Mouse (Mus musculus): ENCODE data around the gene Gm21560. TPM values are rescaled to one million over a fixed set of nuclear protein-coding genes. Genes with fewer than 3 reads are reported as not detected.
"Not testable (repeated sequence)": the region's sequence is repeated elsewhere in the genome, so short reads cannot be mapped to it uniquely, and the experiment has no call there.

Gene Gm21560
- not detected in 2 replicates for polyA plus RNA-seq (2015; fragmentation: Nextera tagmentation; extraction: Ambion mirVana)

DNA sequence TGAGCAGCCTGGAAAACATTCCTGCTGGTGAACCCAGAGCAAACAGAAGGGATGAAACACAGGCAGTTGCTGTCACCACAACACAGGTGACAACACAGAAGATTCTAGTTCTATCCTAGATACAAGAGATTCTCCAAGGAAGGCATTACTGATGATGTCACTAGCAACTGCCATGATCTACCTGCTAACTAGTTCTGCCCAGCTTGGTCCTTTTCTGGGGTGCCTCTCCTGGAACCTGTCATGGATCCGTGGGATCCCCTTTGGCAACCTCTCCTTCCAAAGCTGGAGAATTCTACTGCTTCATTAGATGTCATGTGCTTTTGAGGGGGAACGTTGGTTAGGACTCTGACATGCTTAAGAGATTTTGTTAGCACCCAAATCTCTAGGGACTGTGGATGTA is at the start of gene Gm21560:
Gm21560 (minus strand) TSS at position 101 of the 400 bp plus-strand sequence.
- not testable (repeated sequence) for H3K36me3 ChIP-seq; ATAC-seq; H3K9me3 ChIP-seq; H3K4me1 ChIP-seq (replicated peaks); H3K27ac ChIP-seq; H3K9ac ChIP-seq (replicated peaks); H3K4me3 ChIP-seq (replicated peaks); H3K4me2 ChIP-seq (replicated peaks); H3K27me3 ChIP-seq
- WGBS = 72% methylated on average over 2 of the region's 2 CpGs

DNA sequence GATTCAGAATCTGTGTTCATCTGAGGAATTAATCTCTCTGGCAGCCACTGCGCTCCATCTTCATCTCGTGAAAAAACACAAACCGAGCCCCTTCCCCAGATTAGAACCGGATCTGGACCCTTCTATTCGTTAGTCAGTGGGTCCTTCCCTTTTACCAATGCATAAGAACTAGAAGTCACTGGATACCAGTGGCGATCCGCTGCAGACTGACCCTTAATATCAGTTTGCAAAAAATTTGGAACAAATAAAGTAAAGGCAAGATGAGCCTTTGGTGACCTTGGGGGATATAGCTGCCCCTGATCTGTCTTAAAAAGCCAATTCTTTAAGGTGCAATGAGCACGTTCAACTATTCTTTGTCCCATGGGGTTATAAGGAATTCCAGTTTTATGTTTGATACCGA is 55.6 kb downstream of the Gm21560 start:
- H3K36me3 ChIP-seq; H3K4me1 ChIP-seq (replicated peaks); H3K4me2 ChIP-seq (replicated peaks); H3K27me3 ChIP-seq; ATAC-seq; H3K4me3 ChIP-seq (replicated peaks); H3K27ac ChIP-seq; H3K9ac ChIP-seq (replicated peaks); H3K9me3 ChIP-seq: not testable (repeated sequence)
- WGBS = 78% methylated on average over 5 of the region's 9 CpGs

DNA sequence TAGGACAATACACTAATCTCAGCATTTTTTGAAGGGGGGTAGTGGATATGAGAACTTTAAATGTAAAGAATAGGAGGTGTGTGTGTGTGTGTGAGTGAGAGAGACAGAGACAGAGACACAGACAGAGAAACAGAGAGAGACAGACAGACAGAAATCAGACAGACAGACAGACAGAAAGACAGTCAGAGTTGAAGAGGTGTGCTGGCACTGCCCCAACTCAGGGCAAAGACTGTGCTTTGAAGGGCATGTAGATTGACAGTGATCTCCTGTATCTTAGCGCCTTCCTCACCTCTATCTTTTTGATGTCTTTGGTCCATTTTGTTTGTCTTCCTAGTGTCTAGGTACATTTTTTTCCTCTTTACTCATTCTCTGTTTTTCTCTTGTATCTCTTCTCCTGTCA is 58.0 kb downstream of the Gm21560 start:
- H3K27me3 ChIP-seq; H3K9ac ChIP-seq (replicated peaks); H3K27ac ChIP-seq; H3K9me3 ChIP-seq; H3K36me3 ChIP-seq; H3K4me3 ChIP-seq (replicated peaks); H3K4me1 ChIP-seq (replicated peaks); H3K4me2 ChIP-seq (replicated peaks); ATAC-seq: not testable (repeated sequence)
- 82% methylated on average over 1 of the region's 1 CpGs for WGBS

Other genes with a start within 250 kb of the Gm21560 start
- not detected in 2 replicates for gene Gm3453, start 240.2 kb downstream of the Gm21560 start, polyA plus RNA-seq (2015; fragmentation: Nextera tagmentation; extraction: Ambion mirVana)
- not detected in 2 replicates for gene Gm6337, start 161.0 kb downstream of the Gm21560 start, polyA plus RNA-seq (2015; fragmentation: Nextera tagmentation; extraction: Ambion mirVana)
- gene Gm8206, start 125.3 kb downstream of the Gm21560 start, polyA plus RNA-seq (2015; fragmentation: Nextera tagmentation; extraction: Ambion mirVana) = 2.0 and 3.0 TPM in 2 replicates
- gene Gm3468, start 110.6 kb downstream of the Gm21560 start, polyA plus RNA-seq (2015; fragmentation: Nextera tagmentation; extraction: Ambion mirVana) = 3.3 and 3.7 TPM in 2 replicates
- gene Gm3476, start 93.5 kb downstream of the Gm21560 start, polyA plus RNA-seq (2015; fragmentation: Nextera tagmentation; extraction: Ambion mirVana) = not detected in 2 replicates
- 4.9 and 5.0 TPM in 2 replicates for gene Gm3411, start 68.0 kb upstream of the Gm21560 start, polyA plus RNA-seq (2015; fragmentation: Nextera tagmentation; extraction: Ambion mirVana)
- not detected in 2 replicates for gene Gm21103, start 85.6 kb upstream of the Gm21560 start, polyA plus RNA-seq (2015; fragmentation: Nextera tagmentation; extraction: Ambion mirVana)
- gene Gm3618, start 124.4 kb upstream of the Gm21560 start, polyA plus RNA-seq (2015; fragmentation: Nextera tagmentation; extraction: Ambion mirVana) = not detected in 2 replicates
- not detected in 2 replicates for gene Gm16440, start 171.0 kb upstream of the Gm21560 start, polyA plus RNA-seq (2015; fragmentation: Nextera tagmentation; extraction: Ambion mirVana)
- 2.7 and 3.8 TPM in 2 replicates for gene Gm3591, start 193.2 kb upstream of the Gm21560 start, polyA plus RNA-seq (2015; fragmentation: Nextera tagmentation; extraction: Ambion mirVana)
- not detected in 2 replicates for gene Gm3594, start 225.3 kb upstream of the Gm21560 start, polyA plus RNA-seq (2015; fragmentation: Nextera tagmentation; extraction: Ambion mirVana)

Measured in midbrain, embryonic 13.5 days (tissue).